Mouse (Mus musculus): ENCODE results near the gene Cdrt4.

The Cdrt4 gene

DNA sequence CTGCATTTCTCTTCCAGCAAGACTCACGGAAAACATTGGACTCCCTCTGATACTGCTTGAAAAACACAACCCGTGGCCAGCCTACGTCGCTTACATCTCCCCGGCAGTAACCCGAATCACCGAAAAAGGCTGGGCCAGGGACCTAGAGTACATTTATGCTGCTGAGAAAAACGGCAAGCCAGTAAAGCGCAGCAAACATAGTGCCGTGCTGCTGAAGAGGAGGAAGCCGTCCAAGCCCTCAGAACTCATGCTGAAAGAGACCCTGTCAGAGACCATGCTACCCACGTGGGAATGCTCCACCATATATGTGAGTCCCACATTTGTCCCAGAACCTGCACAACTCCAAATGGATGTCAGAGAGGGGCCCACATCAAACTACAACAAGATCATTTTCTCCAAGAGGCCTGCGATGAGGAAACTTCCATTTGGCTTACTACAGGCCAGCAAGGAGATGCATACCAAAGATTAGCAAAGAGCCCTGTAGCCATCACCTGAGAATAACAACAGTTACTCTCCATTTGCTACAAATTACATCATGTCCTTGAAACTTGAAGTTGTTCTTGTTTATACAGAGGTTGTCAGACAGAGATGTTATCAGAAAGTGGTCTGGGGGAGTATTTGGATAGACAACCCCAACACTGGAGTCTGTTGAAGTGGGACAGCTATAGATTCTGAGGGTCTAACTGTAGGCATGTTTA lies 41.7 kb downstream of the Cdrt4 start:
- ATAC-seq (ENCODE audit: insufficient number of reproducible peaks, low FRiP score, low TSS enrichment): no peak

DNA sequence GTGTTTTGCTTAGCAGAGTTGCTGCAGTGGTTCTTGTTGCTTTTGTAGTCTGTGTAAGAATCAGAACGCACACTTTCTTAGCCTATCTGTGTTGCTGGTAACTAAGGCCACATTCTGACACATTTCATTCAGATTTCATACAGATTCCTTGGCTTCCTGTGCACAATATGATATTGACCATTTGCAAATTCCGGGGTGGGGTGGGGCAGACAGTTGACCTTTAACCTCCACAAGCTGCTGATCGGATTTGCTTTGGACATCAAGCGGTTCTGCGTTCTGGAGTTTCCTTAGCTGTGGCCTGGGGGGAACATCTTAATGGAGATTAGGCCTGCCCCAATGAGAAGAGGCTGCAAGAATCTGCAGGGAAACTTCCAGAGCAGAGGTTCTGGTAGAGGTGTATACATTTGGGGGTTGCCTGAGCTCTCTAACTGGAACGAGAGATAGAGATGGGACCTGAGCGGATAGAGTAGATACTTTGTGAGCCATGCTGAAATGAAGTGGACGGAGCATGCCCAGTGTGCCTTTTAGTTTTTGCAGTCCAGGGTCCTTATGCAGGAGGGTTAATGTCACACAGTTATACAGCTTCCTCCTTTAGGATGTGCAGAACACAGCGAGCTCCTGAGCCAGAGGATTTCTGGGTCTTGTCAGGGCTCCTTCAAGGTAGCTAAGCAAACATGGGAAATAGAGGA lies 44.2 kb downstream of the Cdrt4 start:
- no peak for ATAC-seq (ENCODE audit: insufficient number of reproducible peaks, low FRiP score, low TSS enrichment)

DNA sequence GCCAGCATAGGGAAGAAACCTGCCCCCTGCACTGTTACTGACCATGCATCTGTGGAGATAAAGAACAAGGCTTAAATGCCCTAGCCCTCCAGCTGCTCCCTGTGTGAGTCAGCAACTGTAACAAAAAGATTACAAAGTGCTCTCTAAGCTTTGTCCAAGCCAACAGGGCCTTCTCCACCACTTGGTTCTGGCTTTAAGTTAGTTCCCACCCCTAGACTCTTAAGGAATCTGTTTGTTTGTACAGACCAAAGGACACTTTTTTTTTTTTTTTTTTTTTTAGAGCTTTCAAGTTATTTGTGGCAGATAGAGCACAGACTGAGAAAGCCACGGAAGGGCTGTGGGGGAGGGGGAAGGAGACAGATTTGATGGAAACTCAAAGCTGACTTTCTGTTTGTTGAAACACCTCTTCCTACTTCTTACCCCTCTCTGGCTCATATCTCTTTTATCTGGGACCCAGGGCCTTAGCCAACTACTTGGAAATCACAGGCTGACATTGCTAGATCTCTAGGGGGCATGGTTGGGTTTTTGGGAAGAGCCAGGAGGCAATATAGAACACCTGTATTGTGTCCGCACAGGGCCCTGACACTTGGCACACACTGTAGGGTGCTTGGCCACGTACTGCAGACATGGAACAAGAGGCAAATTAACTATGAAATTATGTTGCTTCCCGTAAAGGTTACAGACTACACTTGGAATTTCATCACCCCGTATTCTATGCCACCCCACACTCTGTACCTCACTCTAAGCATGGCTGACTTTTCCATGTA lies 44.9 kb downstream of the Cdrt4 start:
- ATAC-seq (ENCODE audit: insufficient number of reproducible peaks, low FRiP score, low TSS enrichment): no peak

DNA sequence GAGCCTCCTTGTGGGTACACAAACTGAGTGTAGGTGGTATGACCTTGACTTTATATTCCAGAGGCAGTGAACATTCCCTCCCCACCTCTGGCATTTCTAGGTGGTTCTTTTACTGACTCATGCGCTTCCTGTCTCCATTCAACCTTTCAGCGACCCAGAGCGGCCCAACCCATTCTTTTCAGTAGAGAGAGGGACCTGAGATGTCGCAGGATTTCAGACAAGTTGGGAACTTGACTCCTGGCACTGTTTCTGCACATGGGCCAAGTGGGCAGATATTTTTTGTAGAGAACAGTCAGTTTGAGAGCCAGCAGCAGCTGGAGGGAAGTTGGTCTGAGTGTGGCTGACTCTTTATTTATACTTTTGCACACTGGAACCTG lies 45.5 kb downstream of the Cdrt4 start:
- ATAC-seq (ENCODE audit: insufficient number of reproducible peaks, low FRiP score, low TSS enrichment): no peak

DNA sequence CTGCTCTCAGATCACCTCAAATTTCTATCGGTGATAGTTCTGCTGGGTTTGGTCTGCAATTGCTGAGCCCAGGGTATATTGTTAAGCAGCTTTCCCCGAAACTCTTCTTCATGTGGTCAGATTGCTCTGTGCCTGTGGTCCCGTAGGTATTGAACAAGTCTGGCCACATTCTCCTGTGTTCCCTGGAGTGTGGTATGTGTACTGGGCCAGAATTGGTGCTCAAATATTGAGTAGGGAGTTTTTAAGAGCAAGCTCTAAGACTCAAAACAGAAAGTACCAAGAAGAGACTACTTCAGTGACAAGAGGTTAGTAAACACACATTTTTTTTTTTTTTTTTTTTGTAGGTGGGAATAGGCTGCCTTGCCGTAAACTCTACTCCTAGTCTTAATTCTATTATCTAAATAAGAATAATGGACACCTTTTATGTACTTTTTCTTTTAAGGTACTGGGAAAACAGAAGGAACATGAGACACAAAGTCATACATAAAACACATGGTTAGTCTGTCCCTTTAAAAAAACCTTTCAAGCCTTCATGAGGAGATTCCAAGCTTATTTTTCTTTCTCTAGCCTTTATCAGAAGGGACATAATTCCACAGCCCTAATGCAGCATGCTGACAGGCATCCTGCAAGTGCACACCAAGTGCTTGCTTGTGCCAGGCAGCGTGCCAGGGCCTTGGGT lies 46.2 kb downstream of the Cdrt4 start:
- ATAC-seq (ENCODE audit: insufficient number of reproducible peaks, low FRiP score, low TSS enrichment): 0 out of 2 replicates have a peak, but pooled peaks have one; percentile 40

DNA sequence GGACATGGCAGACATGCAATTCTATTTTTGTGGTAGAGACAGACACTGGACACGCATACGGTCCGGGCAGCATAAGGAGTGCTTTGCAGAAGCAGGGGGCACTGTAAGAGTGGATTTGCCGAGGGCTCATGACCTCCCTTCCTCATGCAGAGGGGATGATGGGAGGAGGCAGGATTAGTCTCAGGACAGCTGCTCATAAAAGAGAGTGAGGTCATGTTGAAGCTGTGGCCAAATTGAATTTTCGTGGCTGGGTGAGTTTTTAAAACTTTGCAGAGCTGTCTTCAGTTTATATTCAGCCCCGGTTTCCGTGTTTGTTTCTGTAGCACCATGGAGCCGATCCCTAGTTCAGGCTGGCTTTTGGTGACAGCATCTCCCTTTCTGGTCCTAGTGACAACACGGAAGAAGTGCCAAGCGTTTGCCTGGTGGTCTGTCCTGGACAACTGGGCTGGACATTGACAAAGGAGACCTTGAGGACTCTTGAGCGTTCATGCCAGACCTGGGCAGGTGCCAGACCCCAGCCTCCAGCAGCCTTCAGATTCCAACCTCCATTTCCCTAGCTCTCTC lies 46.8 kb downstream of the Cdrt4 start:
- peak; percentile 49; the same call in 1 of the 2 replicates for ATAC-seq (ENCODE audit: insufficient number of reproducible peaks, low FRiP score, low TSS enrichment)

DNA sequence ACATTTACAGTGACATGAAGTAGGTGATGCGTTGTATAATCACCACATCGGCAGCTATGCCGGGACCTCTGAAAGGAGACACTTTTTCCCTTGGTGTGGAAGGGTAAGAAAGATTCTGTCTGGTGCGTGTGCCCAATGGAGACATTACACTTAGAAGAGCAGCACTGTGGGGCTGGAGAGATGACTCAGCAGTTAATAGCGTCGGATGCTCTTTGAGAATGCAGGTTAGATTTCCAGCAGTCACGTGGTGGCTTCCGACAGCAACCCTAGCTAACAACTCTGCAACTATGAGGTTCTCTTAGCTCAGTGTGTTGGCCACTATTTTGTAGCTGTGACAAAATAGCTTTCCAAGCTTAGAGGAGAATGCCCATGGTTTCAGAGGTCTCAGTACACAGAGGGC lies 49.1 kb downstream of the Cdrt4 start:
- ATAC-seq (ENCODE audit: insufficient number of reproducible peaks, low FRiP score, low TSS enrichment): no peak

DNA sequence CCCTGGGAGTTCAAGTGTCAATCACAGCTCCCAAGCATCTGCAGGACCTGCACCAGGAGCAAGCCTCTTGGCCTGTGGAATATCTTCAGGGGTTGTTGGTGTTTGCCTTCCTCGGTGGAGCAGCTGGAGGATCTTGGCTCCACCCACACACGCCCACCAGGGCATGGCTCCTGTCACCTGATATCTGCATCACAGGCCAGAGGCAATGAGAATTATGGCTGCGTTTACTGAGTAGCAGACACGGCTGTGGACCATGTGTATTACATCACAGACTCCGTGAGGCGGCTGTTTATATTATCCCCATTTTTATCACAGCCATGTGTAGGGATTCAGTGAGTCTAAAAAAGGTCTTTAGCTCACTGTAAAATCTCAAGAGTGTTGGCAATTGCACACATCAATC lies 53.6 kb downstream of the Cdrt4 start:
- ATAC-seq (ENCODE audit: insufficient number of reproducible peaks, low FRiP score, low TSS enrichment): no peak

DNA sequence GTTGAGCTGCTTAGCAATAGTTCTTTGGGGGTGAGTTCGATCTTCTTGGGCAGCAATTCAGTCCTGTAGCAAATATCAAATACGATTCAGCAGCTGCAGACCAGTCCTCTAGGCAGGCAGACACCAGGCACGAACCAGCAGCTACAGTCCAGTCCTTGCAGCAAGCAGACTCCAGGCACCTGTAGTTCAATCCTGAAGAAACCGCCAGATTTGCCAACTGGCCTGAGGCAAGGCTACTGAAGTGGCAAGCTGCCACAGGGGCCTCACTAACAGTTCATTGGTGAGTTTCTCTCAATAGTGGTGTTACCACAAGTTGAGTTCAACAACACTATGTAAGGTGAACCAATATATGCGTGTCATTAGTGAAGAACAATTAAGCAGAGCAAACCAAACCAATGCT lies 56.4 kb downstream of the Cdrt4 start:
- ATAC-seq (ENCODE audit: insufficient number of reproducible peaks, low FRiP score, low TSS enrichment): no peak

DNA sequence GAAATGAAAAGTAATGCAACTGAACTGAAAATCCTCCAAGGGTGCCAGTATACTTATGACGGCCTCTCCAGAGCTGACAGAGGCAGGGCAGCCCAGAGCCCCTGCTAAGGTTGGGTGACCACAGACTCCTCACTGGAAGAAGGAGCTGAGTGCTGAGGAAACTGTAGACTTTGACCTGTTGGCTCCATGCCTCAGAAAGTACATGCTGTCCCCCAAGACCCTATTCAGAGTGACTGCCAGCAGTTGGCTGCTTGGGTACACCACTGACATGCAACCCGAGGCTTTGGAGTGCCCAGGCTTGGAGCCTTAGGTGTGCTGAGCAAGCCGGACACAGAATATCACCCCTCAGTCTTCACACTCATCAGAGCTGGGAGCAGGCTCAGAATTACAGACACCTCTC lies 57.0 kb downstream of the Cdrt4 start:
- no peak for ATAC-seq (ENCODE audit: insufficient number of reproducible peaks, low FRiP score, low TSS enrichment)

DNA sequence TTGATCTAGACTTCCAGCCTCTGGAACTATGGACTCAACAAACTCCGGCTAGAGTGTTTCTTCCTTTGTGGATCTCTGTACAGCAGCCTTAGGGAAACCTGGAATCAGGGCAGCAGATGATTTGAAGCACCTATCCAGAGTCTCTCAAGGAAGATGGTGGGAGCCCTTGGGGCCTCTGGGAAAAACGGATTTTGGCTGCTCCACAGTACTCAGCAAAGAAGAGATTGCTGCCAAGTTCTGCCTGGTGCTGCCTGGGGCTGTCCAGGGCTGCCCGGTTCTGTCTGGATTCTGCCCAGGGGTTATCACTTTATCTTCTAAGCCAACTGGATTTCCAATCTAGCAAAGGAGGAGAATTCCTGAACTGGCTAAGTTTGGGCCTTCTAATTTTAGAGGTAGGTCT lies 58.8 kb downstream of the Cdrt4 start:
- no peak for ATAC-seq (ENCODE audit: insufficient number of reproducible peaks, low FRiP score, low TSS enrichment)

DNA sequence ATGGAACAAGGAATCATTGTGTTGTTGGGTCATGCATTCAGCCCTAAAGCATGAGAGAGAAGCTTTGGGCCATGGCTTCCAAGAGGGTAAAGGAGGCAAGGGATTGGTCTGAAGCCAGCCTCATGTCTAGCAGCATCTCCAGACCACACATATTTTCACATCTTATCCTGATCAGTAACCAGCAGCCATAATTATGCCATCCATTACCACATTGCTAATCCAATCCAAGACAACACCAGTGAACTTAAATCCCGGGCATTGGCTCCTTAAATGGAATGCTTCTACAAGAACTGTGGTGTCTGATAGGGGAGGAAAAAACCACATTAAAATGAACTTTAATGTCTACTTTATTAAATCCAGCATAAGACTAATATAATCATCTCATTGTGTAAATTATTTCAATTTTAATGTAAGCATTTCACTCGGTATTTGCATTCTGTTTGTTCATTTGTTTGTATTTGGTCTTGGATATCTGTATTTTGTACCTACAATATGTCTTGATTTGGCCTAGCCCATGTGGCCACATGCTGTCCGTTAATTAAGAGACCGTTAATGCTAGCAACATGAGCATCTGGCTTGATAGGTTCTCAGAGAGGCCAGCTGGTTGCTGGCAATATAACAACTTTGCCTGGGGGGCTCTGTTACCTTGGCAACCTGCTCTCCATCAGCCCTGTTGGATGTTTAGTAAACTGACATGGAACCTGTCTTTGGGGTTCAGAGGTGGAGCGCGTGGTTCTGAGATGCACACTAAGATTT lies 66.5 kb downstream of the Cdrt4 start:
- ATAC-seq (ENCODE audit: insufficient number of reproducible peaks, low FRiP score, low TSS enrichment): no peak

DNA sequence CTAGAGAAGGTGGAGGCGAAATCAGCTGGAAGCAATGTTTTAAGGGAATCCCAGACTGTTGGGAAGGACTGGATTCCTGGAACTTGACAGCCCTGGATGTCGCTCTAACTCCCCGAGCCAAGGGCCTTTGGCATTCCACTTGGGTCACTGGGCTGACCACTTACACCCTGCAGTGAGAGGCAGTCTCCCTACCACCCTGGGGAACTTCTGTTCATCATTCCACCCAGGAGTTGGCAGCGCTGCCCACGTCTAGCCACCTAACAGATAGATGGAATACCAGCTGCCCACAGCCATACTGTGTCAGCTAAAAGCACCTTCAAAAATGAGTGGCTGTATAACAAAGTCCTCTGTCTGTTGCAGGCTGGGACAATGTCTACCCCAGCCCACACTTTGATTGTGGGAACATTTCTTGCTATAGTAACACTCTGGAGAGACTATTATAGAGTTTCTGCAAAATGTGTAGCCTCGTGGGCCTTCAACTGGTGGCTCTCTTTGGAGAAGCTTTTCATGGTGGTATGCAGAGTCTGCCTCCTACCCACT lies 67.2 kb downstream of the Cdrt4 start:
- no peak for ATAC-seq (ENCODE audit: insufficient number of reproducible peaks, low FRiP score, low TSS enrichment)

DNA sequence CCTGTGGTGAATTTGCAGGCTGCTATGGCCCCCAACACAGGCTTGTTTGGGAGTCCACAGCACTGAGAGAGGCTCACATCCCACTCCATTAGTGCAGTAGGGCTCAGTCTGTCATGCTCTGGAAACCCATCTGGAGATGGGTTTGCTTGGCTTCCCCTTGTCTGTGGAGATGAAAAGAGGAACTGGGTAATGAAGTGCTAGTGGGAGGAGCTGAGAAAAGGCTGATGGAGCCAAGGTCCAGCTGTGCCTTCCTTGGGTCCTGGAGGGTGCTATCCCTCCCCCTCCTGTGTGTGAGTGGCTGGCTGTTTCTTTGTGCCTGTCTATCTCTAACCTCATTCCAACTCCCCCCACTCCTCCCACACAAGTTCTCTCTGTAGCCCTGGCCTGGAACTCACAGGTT lies 69.6 kb downstream of the Cdrt4 start:
- no peak for ATAC-seq (ENCODE audit: insufficient number of reproducible peaks, low FRiP score, low TSS enrichment)

DNA sequence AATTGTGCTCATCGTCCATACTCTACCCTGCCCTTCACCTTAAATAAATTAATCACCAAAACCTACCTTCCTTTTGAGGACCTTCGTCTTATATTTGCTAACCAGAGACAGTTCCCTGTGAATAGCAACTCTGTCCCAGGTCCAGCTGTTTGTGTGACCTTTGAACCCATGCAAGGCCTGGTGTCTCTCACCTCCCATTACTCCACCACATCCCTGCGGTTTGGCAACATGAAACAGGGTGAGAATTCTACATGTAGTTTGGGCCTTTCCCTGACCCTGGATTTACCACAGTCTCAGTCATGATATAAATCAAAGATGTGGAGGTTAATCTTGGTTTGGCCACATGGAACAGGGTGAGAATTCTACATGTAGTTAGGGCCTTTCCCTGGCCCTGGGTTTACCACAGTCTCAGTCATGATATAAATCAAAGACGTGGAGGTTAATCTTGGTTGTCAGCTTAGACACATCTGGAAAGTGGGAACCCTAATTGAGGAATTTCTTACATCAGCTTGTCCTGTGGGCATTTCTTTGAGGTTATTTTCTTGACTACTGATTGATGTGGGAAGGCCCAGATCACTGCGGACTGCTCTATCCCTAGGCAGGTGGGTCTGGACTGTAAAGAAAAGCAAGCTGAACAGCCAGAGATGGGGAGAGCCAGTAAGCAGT lies 70.3 kb downstream of the Cdrt4 start:
- no peak for ATAC-seq (ENCODE audit: insufficient number of reproducible peaks, low FRiP score, low TSS enrichment)

DNA sequence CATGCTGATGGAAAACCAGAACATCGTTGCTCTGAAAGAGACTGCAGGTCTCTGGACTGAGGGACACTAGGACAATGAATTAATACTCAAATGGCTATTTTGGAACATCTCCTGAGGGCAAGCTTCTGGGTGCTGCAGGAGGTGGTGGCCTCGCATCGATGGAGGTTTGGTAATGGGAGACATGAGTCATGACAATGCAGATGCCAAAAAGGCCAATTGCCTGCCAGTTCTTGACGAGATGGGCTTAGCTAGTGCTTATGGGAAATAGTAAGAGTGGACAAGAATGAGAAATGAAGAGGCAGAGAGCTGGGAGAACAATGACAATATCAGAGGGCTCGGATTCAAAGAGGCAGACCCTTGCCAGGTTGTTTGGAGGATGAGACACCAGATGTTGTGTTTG lies 72.5 kb downstream of the Cdrt4 start:
- no peak for ATAC-seq (ENCODE audit: insufficient number of reproducible peaks, low FRiP score, low TSS enrichment)

DNA sequence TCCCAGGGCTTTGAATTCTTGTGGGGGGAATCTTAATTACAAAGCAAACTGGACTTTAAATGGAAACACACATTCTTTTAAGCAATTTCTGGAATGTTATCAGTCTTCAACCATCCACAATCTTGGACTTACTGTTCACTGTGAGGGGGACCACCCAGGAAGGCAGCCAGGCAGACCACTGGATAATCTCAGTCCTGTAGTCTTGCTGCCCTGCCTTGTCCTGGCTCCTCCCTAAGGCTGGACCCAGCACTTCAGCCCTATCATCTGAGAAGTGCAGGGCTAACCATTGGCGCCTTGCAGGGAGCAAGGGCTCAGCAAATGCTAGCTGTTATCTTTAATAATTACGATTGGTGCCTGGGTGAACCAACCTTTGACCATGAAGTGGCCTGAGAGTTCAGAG lies 73.1 kb downstream of the Cdrt4 start:
- ATAC-seq (ENCODE audit: insufficient number of reproducible peaks, low FRiP score, low TSS enrichment): no peak

DNA sequence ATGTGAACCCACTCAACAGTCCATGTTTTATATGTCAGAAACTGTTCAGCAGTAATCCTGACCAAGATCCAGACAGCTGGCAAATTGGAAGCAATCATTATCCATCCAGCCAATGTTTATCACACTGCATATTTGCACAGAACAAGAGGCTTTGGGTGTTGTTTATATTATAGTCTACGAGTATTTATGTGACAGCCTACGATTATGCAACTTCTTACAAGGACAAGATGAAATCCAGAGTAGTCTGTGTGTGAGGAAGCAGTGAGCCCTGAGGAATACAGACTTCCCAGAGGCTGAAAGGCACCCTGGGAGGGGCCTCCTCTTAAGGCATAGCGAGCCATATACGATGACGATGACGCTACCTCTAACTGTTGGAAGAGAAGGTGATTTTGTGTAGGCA lies 74.5 kb downstream of the Cdrt4 start:
- ATAC-seq (ENCODE audit: insufficient number of reproducible peaks, low FRiP score, low TSS enrichment): no peak

DNA sequence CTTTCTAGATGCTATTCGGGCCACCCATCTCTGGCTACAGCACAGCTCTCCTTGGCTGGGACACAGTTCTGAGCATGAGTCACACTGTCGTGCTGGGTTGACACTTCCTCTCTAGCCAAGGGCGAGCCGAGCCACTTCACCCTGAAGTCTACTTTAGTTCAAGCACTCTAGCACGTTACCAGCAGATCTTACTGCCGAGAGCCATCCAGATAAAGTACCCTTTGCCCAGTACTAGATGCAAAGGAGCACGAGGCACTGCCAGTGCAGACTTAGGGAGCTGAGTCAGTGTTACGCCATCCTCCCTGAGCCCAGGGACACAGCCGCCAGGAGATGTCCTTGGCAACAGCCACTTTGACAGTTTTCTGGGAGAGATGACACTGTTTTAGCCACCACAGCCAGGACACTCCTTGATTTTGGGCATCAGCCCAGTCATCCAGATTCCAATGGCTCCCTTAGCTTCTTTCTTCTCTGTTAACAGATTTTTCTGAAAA lies 75.7 kb downstream of the Cdrt4 start:
- ATAC-seq (ENCODE audit: insufficient number of reproducible peaks, low FRiP score, low TSS enrichment): peak; percentile 90

All from cerebellum, adult (tissue).